Mouse (Mus musculus) cerebellum, adult (tissue): ENCODE data around the gene Slc16a10.

Source experiments
- ATAC-seq: cut with Nextera tagmentation; 2 replicates; pipeline ENCODE4 v1.9.2; 2017; ENCODE audit warnings: mild to moderate bottlenecking, moderate library complexity, mixed read lengths; ENCODE audit not compliant: insufficient number of reproducible peaks, low FRiP score, low TSS enrichment

Slc16a10 gene

GRCm38 (mm10) chr10:40077960-40078353 lies 64.1 kb downstream of the Slc16a10 start:
- no peak for ATAC-seq

GRCm38 (mm10) chr10:40077346-40077959 lies 64.6 kb downstream of the Slc16a10 start:
- no peak for ATAC-seq

GRCm38 (mm10) chr10:40073608-40074007 lies 68.5 kb downstream of the Slc16a10 start:
- ATAC-seq = no peak

- no peak for ATAC-seq
Measured at GRCm38 (mm10) chr10:40070684-40071083, 71.4 kb downstream of the Slc16a10 start.

- no peak for ATAC-seq
Measured at GRCm38 (mm10) chr10:40069270-40069669, 72.8 kb downstream of the Slc16a10 start.

- no peak for ATAC-seq
Measured at GRCm38 (mm10) chr10:40068595-40068994, 73.5 kb downstream of the Slc16a10 start.

GRCm38 (mm10) chr10:40067529-40067928 lies 74.5 kb downstream of the Slc16a10 start:
- no peak for ATAC-seq

GRCm38 (mm10) chr10:40067071-40067470 lies 75.0 kb downstream of the Slc16a10 start:
- no peak for ATAC-seq

- no peak for ATAC-seq
Measured at GRCm38 (mm10) chr10:40065357-40065756, 76.7 kb downstream of the Slc16a10 start.

- no peak for ATAC-seq
Measured at GRCm38 (mm10) chr10:40063291-40063890, 78.7 kb downstream of the Slc16a10 start.

- ATAC-seq = no peak
Measured at GRCm38 (mm10) chr10:40062812-40063211, 79.2 kb downstream of the Slc16a10 start.

- ATAC-seq = no peak
Measured at GRCm38 (mm10) chr10:40061926-40062325, 80.1 kb downstream of the Slc16a10 start.

GRCm38 (mm10) chr10:40058786-40059120 lies 83.3 kb downstream of the Slc16a10 start:
- ATAC-seq = no peak

GRCm38 (mm10) chr10:40058062-40058785 lies 83.8 kb downstream of the Slc16a10 start:
- ATAC-seq = no peak

- no peak for ATAC-seq
Measured at GRCm38 (mm10) chr10:40057615-40058014, 84.4 kb downstream of the Slc16a10 start.

GRCm38 (mm10) chr10:40054455-40054854 lies 87.6 kb downstream of the Slc16a10 start:
- ATAC-seq = no peak

GRCm38 (mm10) chr10:40053896-40054295 lies 88.2 kb downstream of the Slc16a10 start:
- ATAC-seq = no peak

GRCm38 (mm10) chr10:40053257-40053895 lies 88.7 kb downstream of the Slc16a10 start:
- ATAC-seq = peak; percentile 26; the same call in 1 of the 2 replicates

- ATAC-seq = no peak
Measured at GRCm38 (mm10) chr10:40051997-40052396, 90.1 kb downstream of the Slc16a10 start.

GRCm38 (mm10) chr10:40050763-40051162 lies 91.3 kb downstream of the Slc16a10 start:
- no peak for ATAC-seq

GRCm38 (mm10) chr10:40041339-40041738 lies 100.7 kb downstream of the Slc16a10 start:
- no peak for ATAC-seq
